Mouse (Mus musculus): Measurements from ENCODE around the gene Tlr7. TPM values are rescaled to one million over a fixed set of nuclear protein-coding genes. Genes with fewer than 3 reads are reported as not detected.
"Not testable (repeated sequence)": the region's sequence is repeated elsewhere in the genome, so short reads cannot be mapped to it uniquely, and the experiment has no call there.

Gene Tlr7
- total RNA-seq, 2 experiments from 2014 or later, result 0.35 TPM; not detected in 1

GRCm38 (mm10) chrX:167315093-167315726 is 15.1 kb downstream of the Tlr7 start:
- ATAC-seq (replicated peaks; ENCODE audit: low FRiP score, low TSS enrichment, poor library complexity, severe bottlenecking), result no peak

GRCm38 (mm10) chrX:167302061-167302460 is 28.3 kb downstream of the Tlr7 start:
- not testable (repeated sequence) for ATAC-seq (replicated peaks; ENCODE audit: low FRiP score, low TSS enrichment, poor library complexity, severe bottlenecking)

GRCm38 (mm10) chrX:167276953-167277352 is 53.4 kb downstream of the Tlr7 start:
- peak; percentile 84 for ATAC-seq (replicated peaks; ENCODE audit: low FRiP score, low TSS enrichment, poor library complexity, severe bottlenecking)

GRCm38 (mm10) chrX:167276551-167276950 is 53.8 kb downstream of the Tlr7 start:
- ATAC-seq (replicated peaks; ENCODE audit: low FRiP score, low TSS enrichment, poor library complexity, severe bottlenecking), result no peak

GRCm38 (mm10) chrX:167264086-167264485 is 66.3 kb downstream of the Tlr7 start, which contains the start of gene Tlr8:
Gene Tlr8 (minus strand): TSS chrX:167264329.
- ATAC-seq (replicated peaks; ENCODE audit: low FRiP score, low TSS enrichment, poor library complexity, severe bottlenecking), result no peak

- ATAC-seq (replicated peaks; ENCODE audit: low FRiP score, low TSS enrichment, poor library complexity, severe bottlenecking), result no peak
These were observed 66.8 kb downstream of the Tlr7 start for GRCm38 (mm10) chrX:167263530-167263929.

Other genes with a start within 250 kb of the Tlr7 start
- 237 and 370 TPM in 2 replicates for gene Tmsb4x, start 121.2 kb downstream of the Tlr7 start, total RNA-seq (2014; fragmentation: Nextera tagmentation)
- gene Tmsb4x, start 121.2 kb downstream of the Tlr7 start, total RNA-seq (2017), result 226 and 321 TPM in 2 replicates
- not detected in 2 replicates for gene Tlr8, start 66.2 kb downstream of the Tlr7 start, total RNA-seq (2014; fragmentation: Nextera tagmentation)
- 0.52 TPM in 1 of 2 replicates, not detected in the other for gene Tlr8, start 66.2 kb downstream of the Tlr7 start, total RNA-seq (2017)
- 33.6 and 41.3 TPM in 2 replicates for gene Prps2, start 52.2 kb upstream of the Tlr7 start, total RNA-seq (2014; fragmentation: Nextera tagmentation)
- 38.0 and 42.5 TPM in 2 replicates for gene Prps2, start 52.2 kb upstream of the Tlr7 start, total RNA-seq (2017)

Measured in megakaryocyte-erythroid progenitor cell, adult 5-6 weeks (primary cell).